Mouse (Mus musculus) liver, embryonic 14.5 days (tissue): ENCODE data around the gene Ccdc40. TPM values are rescaled to one million over a fixed set of nuclear protein-coding genes. Genes with fewer than 3 reads are reported as not detected.

Experiments
- ATAC-seq: fragments of 200-750 bp; cut with Nextera tagmentation; 2 replicates; pipeline ENCODE4 v1.8.0; 2017; ENCODE audit warnings: moderate number of reproducible peaks, mild to moderate bottlenecking, moderate library complexity; ENCODE audit not compliant: insufficient read depth
- DNase-seq, 3 experiments: peaks; one replicate each; pipeline ENCODE4 v3.0.0-alpha.2; 2012 to 2013; ENCODE audit warnings: low read depth in 3 of 3, low spot score in 3 of 3
- H3K27ac ChIP-seq: fragments of 300-500 bp; sonication (generic); 2 replicates; pipeline ENCODE4 v1.5.1; 2014; ENCODE audit warnings: moderate library complexity, mild to moderate bottlenecking, control low read depth, inconsistent platforms
- H3K27me3 ChIP-seq: fragments of 300-500 bp; sonication (generic); 2 replicates; pipeline ENCODE4 v1.6.1; 2014; ENCODE audit warnings: mild to moderate bottlenecking, low read length, moderate library complexity; ENCODE audit not compliant: control insufficient read depth, insufficient read depth
- H3K36me3 ChIP-seq: fragments of 300-500 bp; sonication (generic); replicated peaks from 2 replicates; pipeline ENCODE4 v1.6.1; 2014; ENCODE audit warnings: low read depth; ENCODE audit not compliant: control insufficient read depth, insufficient read depth
- H3K4me1 ChIP-seq, 2 experiments: fragments of 200-500 bp in 1 of 2; fragments of 300-500 bp in 1 of 2; sonication (generic) in 1 of 2; replicated peaks; 2 replicates each; pipeline ENCODE4 v1.6.1; 2012 to 2014; ENCODE audit warnings: antibody characterized with exemption in 1 of 2, inconsistent platforms in 1 of 2, low read length in 1 of 2; ENCODE audit not compliant: control insufficient read depth in 2 of 2, insufficient read depth in 2 of 2
- H3K4me2 ChIP-seq: fragments of 300-500 bp; sonication (generic); 2 replicates; pipeline ENCODE4 v1.6.1; 2014; ENCODE audit warnings: low read depth, mild to moderate bottlenecking, control low read depth, moderate library complexity
- H3K4me3 ChIP-seq, 2 experiments: fragments of 200-500 bp in 1 of 2; fragments of 300-500 bp in 1 of 2; sonication (generic) in 1 of 2; 2 replicates each; pipeline ENCODE4 v1.5.1; 2012 to 2014; ENCODE audit warnings: low read depth in 2 of 2, low read length in 2 of 2, mild to moderate bottlenecking in 2 of 2, control low read depth in 1 of 2, inconsistent platforms in 1 of 2, moderate library complexity in 1 of 2; ENCODE audit not compliant: insufficient read depth in 1 of 2
- H3K9ac ChIP-seq: fragments of 300-500 bp; sonication (generic); replicated peaks from 2 replicates; pipeline ENCODE4 v1.6.1; 2014; ENCODE audit warnings: mild to moderate bottlenecking, control low read depth, moderate library complexity
- H3K9me3 ChIP-seq: fragments of 300-500 bp; sonication (generic); 2 replicates; pipeline ENCODE4 v1.6.1; 2016; ENCODE audit warnings: low read length, mixed read lengths; ENCODE audit not compliant: control insufficient read depth
- CTCF ChIP-seq: IDR thresholded peaks from 2 replicates; pipeline ENCODE4 v1.5.1; 2016; ENCODE audit warnings: antibody characterized with exemption, low read depth, control low read depth
- EP300 ChIP-seq: IDR thresholded peaks from 2 replicates; pipeline ENCODE4 v1.6.1; 2016; ENCODE audit warnings: antibody characterized with exemption, low read depth
- WGBS: fragments of 180-500 bp; shearing (Covaris S2); extraction: QIAGEN DNeasy Blood & Tissue Kit; methylation state at CpG from one replicate; pipeline ENCODE4 v1.1.7; 2014; ENCODE audit not compliant: insufficient replicate concordance; 5-methylcytosine and 5-hydroxymethylcytosine counted together
- polyA plus RNA-seq, 2 experiments: library from polyadenylated mRNA; depleted of rRNA in 1 of 2; stranded (reverse) in 1 of 2; unstranded in 1 of 2; fragments of >200 nt; fragmentation: Nextera tagmentation in 1 of 2; extraction: Ambion mirVana in 1 of 2; gene quantifications; 2 replicates each; pipeline versions ENCODE4 v1.2.1 to v1.2.3; 2012 to 2014

The Ccdc40 gene
- polyA plus RNA-seq, 2 experiments: 0.42 to 0.59 TPM

DNA sequence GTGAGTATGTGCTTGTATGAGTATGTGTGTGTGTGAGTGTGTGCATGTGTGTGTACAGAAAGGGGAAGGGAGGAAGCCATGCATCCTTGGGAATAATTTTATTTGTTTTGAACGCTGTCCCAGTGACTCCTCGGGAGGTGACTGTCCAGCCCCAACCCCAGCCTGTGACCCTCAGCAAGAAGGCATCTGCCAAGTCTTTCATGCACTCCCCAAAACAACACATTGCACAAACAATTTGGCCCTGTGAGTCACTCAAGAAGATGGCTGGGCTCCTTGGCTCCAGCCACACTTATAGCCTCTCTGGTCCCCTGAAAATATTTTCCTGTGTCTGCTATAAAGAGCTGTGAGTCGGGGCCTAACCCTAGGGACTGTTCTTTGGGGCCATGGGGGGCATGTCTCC is 42.0 kb upstream of the Ccdc40 start:
- Histone ChIP-seq H3K9me3 (no peaks in the 10 kb centered on the region), H3K27ac (no peak overlapping the region), H3K36me3 (no peaks in the 10 kb centered on the region), H3K4me3 (no peak overlapping the region), H3K9ac (no peak overlapping the region), H3K27me3 (no peaks in the 10 kb centered on the region), H3K4me2 (no peak overlapping the region), H3K4me1 (no peaks in the 10 kb centered on the region; a peak in 1 of 4 replicates)
- TF ChIP-seq EP300 (no peak), CTCF (no peak)
- WGBS: 62% methylated on average over 3 of the region's 3 CpGs
- no peak for DNase-seq
- no peak for ATAC-seq

DNA sequence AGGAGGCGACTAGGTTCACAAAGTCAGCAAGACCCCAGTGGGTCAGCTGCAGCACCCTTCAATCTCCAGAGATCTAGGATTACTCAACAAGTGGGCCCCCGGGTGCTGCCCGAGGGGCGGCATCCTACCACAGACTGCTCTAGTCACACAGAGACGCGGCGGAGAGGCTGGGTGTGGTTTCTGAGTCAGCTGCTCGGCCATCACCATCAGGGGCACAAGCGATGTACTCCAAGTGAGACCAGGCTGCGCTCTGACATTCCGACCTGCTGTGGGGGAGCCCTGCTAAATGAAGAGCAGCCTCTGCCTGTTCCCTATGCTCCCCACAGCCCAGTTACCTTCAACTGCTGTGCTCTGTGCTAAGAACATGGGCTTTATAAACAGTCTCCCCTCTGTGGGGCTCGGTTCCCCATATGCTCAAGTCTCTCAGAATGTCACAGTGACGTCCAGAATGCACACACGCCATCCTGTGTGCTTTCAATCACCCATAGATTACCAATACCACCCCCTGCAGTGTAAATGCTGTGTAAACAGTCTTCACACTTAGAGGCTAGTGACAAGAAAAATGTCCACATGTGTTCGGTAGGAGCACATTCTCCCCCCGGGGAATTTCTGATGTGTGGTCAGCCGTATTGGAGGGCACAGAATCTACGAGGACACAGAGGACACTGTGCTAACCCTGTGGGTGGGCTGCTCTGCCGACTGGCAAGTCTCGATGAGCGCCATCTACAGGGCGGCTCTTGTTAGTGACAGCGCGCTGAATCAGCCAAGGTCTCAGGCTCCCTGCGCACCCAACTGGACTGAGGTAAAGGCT is 41.2 kb upstream of the Ccdc40 start:
- H3K36me3 ChIP-seq: no peaks in the 10 kb centered on the region
- WGBS: 46% methylated on average over 25 of the region's 25 CpGs
- no peaks in the 10 kb centered on the region; a peak in 1 of 4 replicates for H3K4me1 ChIP-seq
- H3K27me3 ChIP-seq: no peaks in the 10 kb centered on the region
- H3K9me3 ChIP-seq: no peaks in the 10 kb centered on the region
- ATAC-seq (no peak), DNase-seq (peak in 1 of 3 experiments; percentile 12)
- H3K27ac ChIP-seq: no peak overlapping the region
- H3K9ac ChIP-seq: no peak overlapping the region
- no peak overlapping the region for H3K4me3 ChIP-seq
- no peak overlapping the region for H3K4me2 ChIP-seq
- TF ChIP-seq EP300 (no peak), CTCF (peak; percentile 76)

DNA sequence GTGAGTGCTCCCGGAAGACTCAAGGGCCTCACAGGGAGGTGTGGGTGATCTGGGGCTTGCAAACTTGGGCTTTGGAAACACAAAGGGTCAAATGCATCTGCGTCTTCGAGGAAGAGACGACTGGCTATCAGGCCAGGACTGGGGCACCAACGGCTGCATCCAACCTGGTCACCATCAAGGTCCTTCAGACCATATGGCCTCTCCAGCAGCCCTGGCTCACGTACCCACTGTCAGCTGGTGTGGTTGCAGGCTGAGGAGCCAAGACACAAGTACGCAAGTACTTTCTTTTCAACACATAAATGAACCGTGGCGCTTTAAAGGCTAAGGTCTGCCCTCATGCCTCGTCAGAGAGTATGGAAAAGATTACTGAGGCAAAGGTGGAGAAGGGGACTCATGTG is 40.6 kb upstream of the Ccdc40 start:
- DNase-seq (no peak), ATAC-seq (no peak)
- Histone ChIP-seq H3K9me3 (no peaks in the 10 kb centered on the region), H3K27me3 (no peaks in the 10 kb centered on the region), H3K4me1 (no peaks in the 10 kb centered on the region; a peak in 1 of 4 replicates), H3K36me3 (no peaks in the 10 kb centered on the region), H3K4me3 (no peak overlapping the region), H3K27ac (no peak overlapping the region), H3K4me2 (no peak overlapping the region), H3K9ac (no peak overlapping the region)
- WGBS: 57% methylated on average over 10 of the region's 10 CpGs
- no peak for TF ChIP-seq EP300
- TF ChIP-seq CTCF: no peak

DNA sequence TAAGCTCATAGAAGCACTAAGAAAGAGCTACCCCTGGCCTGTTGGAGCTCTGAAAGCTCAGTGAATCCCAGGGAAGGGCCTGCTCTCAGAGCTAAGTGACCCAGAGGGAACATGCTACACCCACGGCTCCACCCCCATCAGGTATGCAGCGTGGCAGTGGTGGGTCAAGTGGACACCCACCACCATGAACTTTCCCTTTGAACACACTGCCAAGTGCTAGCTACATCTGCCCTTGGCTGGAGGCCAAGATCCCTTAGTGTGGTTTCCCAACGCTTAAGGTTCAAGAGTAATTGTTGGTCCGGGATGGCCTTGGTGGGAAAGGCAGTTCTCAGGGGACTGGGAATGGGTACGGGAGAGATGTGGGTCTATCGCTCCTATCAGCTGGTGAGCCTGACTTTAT is 40.0 kb upstream of the Ccdc40 start:
- Histone ChIP-seq H3K27ac (no peak overlapping the region), H3K9ac (no peak overlapping the region), H3K36me3 (no peaks in the 10 kb centered on the region), H3K4me3 (no peak overlapping the region), H3K4me1 (no peaks in the 10 kb centered on the region; a peak in 1 of 4 replicates), H3K9me3 (no peaks in the 10 kb centered on the region), H3K4me2 (no peak overlapping the region), H3K27me3 (no peaks in the 10 kb centered on the region)
- 64% methylated on average over 6 of the region's 6 CpGs for WGBS
- ATAC-seq (no peak), DNase-seq (no peak)
- TF ChIP-seq CTCF (no peak), EP300 (no peak)

DNA sequence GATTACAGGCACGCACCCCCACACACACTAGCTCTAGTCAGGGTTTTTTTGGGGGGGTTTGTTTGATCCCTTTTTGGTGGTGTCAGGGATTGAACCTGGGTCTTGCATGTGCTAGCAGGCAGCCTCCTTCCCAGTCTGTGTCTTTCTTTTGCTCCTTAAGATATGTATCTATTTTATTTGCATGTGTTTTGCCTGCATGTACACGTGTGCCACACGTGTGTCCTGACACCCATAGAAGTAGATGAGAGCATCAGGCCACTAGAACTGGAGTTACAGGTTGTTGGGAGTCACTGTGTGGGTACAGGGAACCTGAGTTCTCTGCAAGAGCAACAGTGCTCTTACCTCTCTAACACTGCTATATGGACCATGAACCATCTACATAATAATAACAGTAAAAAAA is 39.1 kb upstream of the Ccdc40 start:
- no peak for DNase-seq
- Histone ChIP-seq H3K4me2 (no peak overlapping the region), H3K27me3 (no peaks in the 10 kb centered on the region), H3K4me3 (no peak overlapping the region), H3K36me3 (no peaks in the 10 kb centered on the region), H3K9ac (no peak overlapping the region), H3K27ac (no peak overlapping the region), H3K9me3 (no peaks in the 10 kb centered on the region), H3K4me1 (no peaks in the 10 kb centered on the region; a peak in 1 of 4 replicates)
- TF ChIP-seq EP300: no peak
- no peak for TF ChIP-seq CTCF
- ATAC-seq: no peak
- 80% methylated on average over 3 of the region's 3 CpGs for WGBS
